Mouse (Mus musculus) stomach, postnatal 0 days (tissue): ENCODE measurements at regions not wholly inside any gene's neighbourhood (a gene's known extent, or its start where the extent isn't known, plus 50 kb on each side); places are given as distances from the start of the nearest gene placed in this dataset.
A peak's percentile ranks its signal among the peaks of the same experiment; 100 is the strongest.

Source experiments
- ATAC-seq: fragments of 200-750 bp; cut with Nextera tagmentation; 2 replicates; pipeline ENCODE4 v1.8.0; 2017; ENCODE audit not compliant: low FRiP score, low TSS enrichment
- DNase-seq: peaks from one replicate; pipeline ENCODE4 v3.0.0-alpha.2; 2016; ENCODE audit warnings: low spot score
- H3K27ac ChIP-seq: fragments of 300-500 bp; sonication (generic); replicated peaks from 2 replicates; pipeline ENCODE4 v1.5.1; 2014; ENCODE audit warnings: mild to moderate bottlenecking, control low read depth
- H3K27me3 ChIP-seq: fragments of 300-500 bp; sonication (generic); 2 replicates; pipeline ENCODE4 v1.6.1; 2014; ENCODE audit warnings: low read length; ENCODE audit not compliant: control insufficient read depth, insufficient read depth
- H3K36me3 ChIP-seq: fragments of 300-500 bp; sonication (generic); 2 replicates; pipeline ENCODE4 v1.6.1; 2014; ENCODE audit warnings: low read length, mixed read lengths; ENCODE audit not compliant: control insufficient read depth, insufficient read depth
- H3K4me1 ChIP-seq: fragments of 300-500 bp; sonication (generic); replicated peaks from 2 replicates; pipeline ENCODE4 v1.6.1; 2014; ENCODE audit warnings: antibody characterized with exemption; ENCODE audit not compliant: control insufficient read depth, insufficient read depth
- H3K4me2 ChIP-seq: fragments of 300-500 bp; sonication (generic); replicated peaks from 2 replicates; pipeline ENCODE4 v1.6.1; 2014; ENCODE audit warnings: low read depth, mild to moderate bottlenecking, control low read depth, moderate library complexity
- H3K4me3 ChIP-seq: fragments of 300-500 bp; sonication (generic); 2 replicates; pipeline ENCODE4 v1.5.1; 2014; ENCODE audit warnings: low read depth, low read length, control low read depth
- H3K9ac ChIP-seq: fragments of 300-500 bp; sonication (generic); 2 replicates; pipeline ENCODE4 v1.6.1; 2014; ENCODE audit warnings: mild to moderate bottlenecking, low read length, control low read depth, mixed read lengths
- H3K9me3 ChIP-seq: fragments of 300-500 bp; sonication (generic); 2 replicates; pipeline ENCODE4 v1.6.1; 2016; ENCODE audit warnings: low read length; ENCODE audit not compliant: control insufficient read depth
- CTCF ChIP-seq: IDR thresholded peaks from 2 replicates; pipeline ENCODE4 v1.5.1; 2016; ENCODE audit warnings: antibody characterized with exemption, low read depth, mild to moderate bottlenecking, moderate library complexity
- EP300 ChIP-seq: optimal IDR thresholded peaks from 2 replicates; pipeline ENCODE3; 2016; ENCODE audit warnings: antibody characterized with exemption
- WGBS: fragments of 180-500 bp; shearing (Covaris S2); extraction: QIAGEN DNeasy Blood & Tissue Kit; methylation state at CpG from one replicate; pipeline ENCODE4 v1.1.7; 2014; 5-methylcytosine and 5-hydroxymethylcytosine counted together

- H3K9me3 ChIP-seq = no peaks in the 10 kb centered on the region
- TF ChIP-seq EP300 (no peak), CTCF (peak; percentile 86)
- no peak overlapping the region for H3K4me3 ChIP-seq
- no peaks in the 10 kb centered on the region for H3K36me3 ChIP-seq
- H3K4me1 ChIP-seq = no peaks in the 10 kb centered on the region
- peak; percentile 39 for DNase-seq
- H3K4me2 ChIP-seq = no peak overlapping the region
- H3K9ac ChIP-seq = no peak overlapping the region
- H3K27ac ChIP-seq = no peak overlapping the region
- no peaks in the 10 kb centered on the region for H3K27me3 ChIP-seq
- ATAC-seq = no peak
- WGBS = 27% methylated on average over 7 of the region's 7 CpGs
Observed at GRCm38 (mm10) chr5:91198620-91199019, 59.2 kb downstream of the Areg start.

GRCm38 (mm10) chr5:91200448-91200847 lies 61.0 kb downstream of the Areg start:
- 34% methylated on average over 5 of the region's 5 CpGs for WGBS
- no peaks in the 10 kb centered on the region for H3K36me3 ChIP-seq
- no peaks in the 10 kb centered on the region for H3K27me3 ChIP-seq
- H3K4me1 ChIP-seq = no peaks in the 10 kb centered on the region
- no peak for TF ChIP-seq EP300
- TF ChIP-seq CTCF = no peak
- peak; percentile 61 for DNase-seq
- no peak overlapping the region for H3K4me2 ChIP-seq
- H3K27ac ChIP-seq = no peak overlapping the region
- no peaks in the 10 kb centered on the region for H3K9me3 ChIP-seq
- H3K4me3 ChIP-seq = no peak overlapping the region
- H3K9ac ChIP-seq = no peak overlapping the region
- peak; percentile 89 for ATAC-seq

- TF ChIP-seq EP300 = no peak
- TF ChIP-seq CTCF = no peak
- H3K4me3 ChIP-seq = no peak overlapping the region
- 80% methylated on average over 13 of the region's 13 CpGs for WGBS
- no peaks in the 10 kb centered on the region for H3K27me3 ChIP-seq
- DNase-seq = no peak
- no peaks in the 10 kb centered on the region for H3K9me3 ChIP-seq
- H3K4me2 ChIP-seq = no peak overlapping the region
- H3K36me3 ChIP-seq = no peaks in the 10 kb centered on the region
- no peak for ATAC-seq
- no peak overlapping the region for H3K27ac ChIP-seq
- no peak overlapping the region for H3K9ac ChIP-seq
- no peaks in the 10 kb centered on the region for H3K4me1 ChIP-seq
Observed at GRCm38 (mm10) chr5:91204225-91205005, 65.0 kb downstream of the Areg start.

DNA sequence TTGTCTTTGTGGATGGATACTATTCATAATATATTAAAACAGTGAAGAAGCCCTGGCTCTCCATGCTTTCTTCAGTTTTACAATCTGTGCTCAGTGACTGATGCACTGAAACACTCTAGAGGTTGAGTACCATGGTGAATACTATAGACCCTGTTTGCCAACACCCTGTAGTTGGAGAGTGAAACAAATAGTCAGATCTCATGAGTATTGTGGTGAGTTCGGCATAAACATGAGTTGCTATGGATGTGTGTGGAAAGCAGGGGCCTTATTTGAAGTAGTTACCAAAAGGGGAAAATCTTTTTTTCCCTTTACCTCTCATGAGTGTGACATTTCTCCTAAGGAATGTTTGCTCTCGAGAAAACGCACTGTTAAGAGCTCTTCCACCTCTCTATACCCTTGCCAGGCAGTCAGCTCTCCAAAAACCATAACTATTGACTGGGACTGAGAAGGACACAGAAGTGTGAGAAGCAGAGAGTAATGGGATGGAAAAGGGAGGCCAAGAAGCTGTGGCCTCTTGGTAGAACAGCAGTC lies 66.0 kb downstream of the Areg start:
- no peak overlapping the region for H3K4me2 ChIP-seq
- WGBS = 64% methylated on average over 3 of the region's 3 CpGs
- ATAC-seq (no peak), DNase-seq (no peak)
- no peak overlapping the region for H3K4me3 ChIP-seq
- H3K27ac ChIP-seq = no peak overlapping the region
- H3K9me3 ChIP-seq = no peaks in the 10 kb centered on the region
- H3K27me3 ChIP-seq = no peaks in the 10 kb centered on the region
- H3K36me3 ChIP-seq = no peaks in the 10 kb centered on the region
- no peak overlapping the region for H3K9ac ChIP-seq
- H3K4me1 ChIP-seq = no peaks in the 10 kb centered on the region
- TF ChIP-seq EP300 (no peak), CTCF (no peak)

GRCm38 (mm10) chr5:91206569-91207490 lies 67.4 kb downstream of the Areg start:
- Histone ChIP-seq H3K27ac (peak overlapping the region; percentile 70), H3K36me3 (no peaks in the 10 kb centered on the region), H3K9ac (no peak overlapping the region), H3K27me3 (no peaks in the 10 kb centered on the region), H3K4me3 (no peak overlapping the region), H3K4me1 (no peaks in the 10 kb centered on the region), H3K4me2 (no peak overlapping the region), H3K9me3 (no peaks in the 10 kb centered on the region)
- DNase-seq (no peak), ATAC-seq (no peak)
- TF ChIP-seq EP300 = no peak
- TF ChIP-seq CTCF = no peak
- 55% methylated on average over 9 of the region's 9 CpGs for WGBS
